Mouse (Mus musculus) forebrain, embryonic 14.5 days (tissue): ENCODE results near the gene Wdr47. TPM values are rescaled to one million over a fixed set of nuclear protein-coding genes. Genes with fewer than 3 reads are reported as not detected.
"Not testable (repeated sequence)": the region's sequence is repeated elsewhere in the genome, so short reads cannot be mapped to it uniquely, and the experiment has no call there.

Experiments
- ATAC-seq: fragments of 200-750 bp; cut with Nextera tagmentation; 2 replicates; pipeline ENCODE4 v1.8.0; 2017; ENCODE audit warnings: mild to moderate bottlenecking, moderate library complexity
- DNase-seq: peaks from one replicate; pipeline ENCODE4 v3.0.0-alpha.2; 2015; ENCODE audit warnings: low spot score
- H3K27ac ChIP-seq: fragments of 300-500 bp; sonication (generic); 2 replicates; pipeline ENCODE4 v1.5.1; 2014; ENCODE audit warnings: low read depth, mild to moderate bottlenecking, control low read depth, low read length, moderate library complexity
- H3K27me3 ChIP-seq: fragments of 300-500 bp; sonication (generic); replicated peaks from 2 replicates; pipeline ENCODE4 v1.6.1; 2014; ENCODE audit warnings: low read length, control low read depth, mixed read lengths; ENCODE audit not compliant: control insufficient read depth, insufficient read depth
- H3K36me3 ChIP-seq: fragments of 300-500 bp; sonication (generic); 2 replicates; pipeline ENCODE4 v1.6.1; 2014; ENCODE audit warnings: low read length, control low read depth; ENCODE audit not compliant: control insufficient read depth, insufficient read depth
- H3K4me1 ChIP-seq: fragments of 300-500 bp; sonication (generic); 2 replicates; pipeline ENCODE4 v1.6.1; 2014; ENCODE audit warnings: antibody characterized with exemption, low read length, control low read depth; ENCODE audit not compliant: control insufficient read depth, insufficient read depth
- H3K4me2 ChIP-seq: fragments of 300-500 bp; sonication (generic); 2 replicates; pipeline ENCODE4 v1.6.1; 2014; ENCODE audit warnings: mild to moderate bottlenecking, control low read depth, low read length
- H3K4me3 ChIP-seq: fragments of 300-500 bp; sonication (generic); 2 replicates; pipeline ENCODE4 v1.5.1; 2014; ENCODE audit warnings: low read depth, low read length, control low read depth
- H3K9ac ChIP-seq: fragments of 300-500 bp; sonication (generic); 2 replicates; pipeline ENCODE4 v1.6.1; 2014; ENCODE audit warnings: mild to moderate bottlenecking, low read length, control low read depth, moderate library complexity
- H3K9me3 ChIP-seq: fragments of 300-500 bp; sonication (generic); replicated peaks from 2 replicates; pipeline ENCODE4 v1.6.1; 2016; ENCODE audit warnings: low read length, control low read depth, mixed read lengths; ENCODE audit not compliant: control insufficient read depth
- WGBS: fragments of 180-500 bp; shearing (Covaris S2); extraction: QIAGEN DNeasy Blood & Tissue Kit; methylation state at CpG from one replicate; pipeline ENCODE4 v1.1.7; 2014; 5-methylcytosine and 5-hydroxymethylcytosine counted together
- polyA plus RNA-seq: library from polyadenylated mRNA; unstranded; fragments of >200 nt; fragmentation: Nextera tagmentation; extraction: Ambion mirVana; gene quantifications from 2 replicates; pipeline ENCODE4 v1.2.1, GENCODE M21; 2014

Gene Wdr47
- polyA plus RNA-seq, 1 experiment from 2014 or later = 87.8 TPM

- Histone ChIP-seq H3K4me3 (peak overlapping the region; percentile 95), H3K27me3 (no peaks in the 10 kb centered on the region), H3K9ac (peak overlapping the region; percentile 94), H3K36me3 (no peaks in the 10 kb centered on the region), H3K4me1 (peaks cover 6% of the 10 kb centered on the region), H3K4me2 (peak overlapping the region; percentile 68), H3K27ac (peak overlapping the region; percentile 96), H3K9me3 (no peaks in the 10 kb centered on the region)
- ATAC-seq (peak; percentile 82), DNase-seq (peak; percentile 59)
- under 1% methylated on average over 61 of the region's 61 CpGs for WGBS
Observed at GRCm38 (mm10) chr3:108591530-108592522, 747 bp downstream of the Wdr47 start.

GRCm38 (mm10) chr3:108608906-108609305, 17.8 kb downstream of the Wdr47 start:
- Histone ChIP-seq H3K27ac (no peak overlapping the region), H3K9ac (no peak overlapping the region), H3K36me3 (peaks cover 22% of the 10 kb centered on the region), H3K4me3 (no peak overlapping the region), H3K4me1 (no peaks in the 10 kb centered on the region), H3K27me3 (no peaks in the 10 kb centered on the region), H3K9me3 (no peaks in the 10 kb centered on the region), H3K4me2 (no peak overlapping the region)
- DNase-seq (no peak), ATAC-seq (no peak)
- WGBS = 74% methylated on average over 3 of the region's 3 CpGs

GRCm38 (mm10) chr3:108634761-108635160, 43.7 kb downstream of the Wdr47 start:
- WGBS = 96% methylated on average over 5 of the region's 5 CpGs
- Histone ChIP-seq H3K9me3 (no peaks in the 10 kb centered on the region), H3K9ac (no peak overlapping the region), H3K27ac (no peak overlapping the region), H3K4me3 (no peak overlapping the region), H3K4me2 (no peak overlapping the region), H3K4me1 (no peaks in the 10 kb centered on the region), H3K27me3 (no peaks in the 10 kb centered on the region), H3K36me3 (peaks cover 42% of the 10 kb centered on the region)
- no peak for ATAC-seq
- DNase-seq = no peak

- ATAC-seq (no peak), DNase-seq (peak; percentile 26)
- H3K36me3 ChIP-seq = peaks cover 58% of the 10 kb centered on the region
- no peaks in the 10 kb centered on the region for H3K9me3 ChIP-seq
- no peak overlapping the region for H3K4me3 ChIP-seq
- WGBS = 71% methylated on average over 4 of the region's 4 CpGs
- H3K4me2 ChIP-seq = no peak overlapping the region
- H3K27ac ChIP-seq = no peak overlapping the region
- no peaks in the 10 kb centered on the region for H3K27me3 ChIP-seq
- H3K9ac ChIP-seq = no peak overlapping the region
- no peaks in the 10 kb centered on the region for H3K4me1 ChIP-seq
Observed at GRCm38 (mm10) chr3:108639412-108639811, 48.3 kb downstream of the Wdr47 start.

- H3K9me3 ChIP-seq = no peaks in the 10 kb centered on the region
- H3K9ac ChIP-seq = no peak overlapping the region
- H3K4me2 ChIP-seq = no peak overlapping the region
- WGBS = 90% methylated on average over 4 of the region's 4 CpGs
- DNase-seq (no peak), ATAC-seq (no peak)
- no peak overlapping the region for H3K4me3 ChIP-seq
- H3K4me1 ChIP-seq = no peaks in the 10 kb centered on the region
- H3K27ac ChIP-seq = no peak overlapping the region
- H3K36me3 ChIP-seq = peaks cover 60% of the 10 kb centered on the region
- H3K27me3 ChIP-seq = no peaks in the 10 kb centered on the region
Observed at GRCm38 (mm10) chr3:108640998-108641397, 49.9 kb downstream of the Wdr47 start.

- DNase-seq = no peak
- Histone ChIP-seq H3K4me3 (no peak overlapping the region), H3K9ac (no peak overlapping the region), H3K4me2 (no peak overlapping the region), H3K9me3 (no peaks in the 10 kb centered on the region), H3K27ac (no peak overlapping the region), H3K27me3 (no peaks in the 10 kb centered on the region), H3K4me1 (no peaks in the 10 kb centered on the region), H3K36me3 (peaks cover 46% of the 10 kb centered on the region)
- whole genome bisulfite sequencing = 94% methylated on average over 3 of the region's 3 CpGs
- no peak for ATAC-seq
Observed at GRCm38 (mm10) chr3:108644856-108645255, 53.8 kb downstream of the Wdr47 start.

GRCm38 (mm10) chr3:108646036-108646435, 55.0 kb downstream of the Wdr47 start:
- Histone ChIP-seq H3K4me2 (no peak overlapping the region), H3K9ac (no peak overlapping the region), H3K27me3 (no peaks in the 10 kb centered on the region), H3K36me3 (peaks cover 41% of the 10 kb centered on the region), H3K9me3 (no peaks in the 10 kb centered on the region), H3K4me1 (no peaks in the 10 kb centered on the region), H3K27ac (no peak overlapping the region), H3K4me3 (no peak overlapping the region)
- ATAC-seq (peak; percentile 15; the same call in 1 of the 2 replicates), DNase-seq (peak; percentile 46)
- 23% methylated on average over 7 of the region's 7 CpGs for WGBS

- not testable (repeated sequence) for H3K27ac ChIP-seq, DNase-seq, H3K9ac ChIP-seq, H3K4me3 ChIP-seq, H3K4me2 ChIP-seq, H3K4me1 ChIP-seq, H3K27me3 ChIP-seq, H3K9me3 ChIP-seq, ATAC-seq
- peaks cover 35% of the 10 kb centered on the region for H3K36me3 ChIP-seq
- 26% methylated on average over 5 of the region's 5 CpGs for WGBS
Observed at GRCm38 (mm10) chr3:108647681-108648080, 56.6 kb downstream of the Wdr47 start.
